Mouse (Mus musculus) retina, postnatal 1 day (tissue): Measurements from ENCODE around the gene Tmem109.

ENCODE experiments used
- DNase-seq: peaks from one replicate; pipeline ENCODE4 v3.0.0-alpha.2; 2012

Gene Tmem109

DNA sequence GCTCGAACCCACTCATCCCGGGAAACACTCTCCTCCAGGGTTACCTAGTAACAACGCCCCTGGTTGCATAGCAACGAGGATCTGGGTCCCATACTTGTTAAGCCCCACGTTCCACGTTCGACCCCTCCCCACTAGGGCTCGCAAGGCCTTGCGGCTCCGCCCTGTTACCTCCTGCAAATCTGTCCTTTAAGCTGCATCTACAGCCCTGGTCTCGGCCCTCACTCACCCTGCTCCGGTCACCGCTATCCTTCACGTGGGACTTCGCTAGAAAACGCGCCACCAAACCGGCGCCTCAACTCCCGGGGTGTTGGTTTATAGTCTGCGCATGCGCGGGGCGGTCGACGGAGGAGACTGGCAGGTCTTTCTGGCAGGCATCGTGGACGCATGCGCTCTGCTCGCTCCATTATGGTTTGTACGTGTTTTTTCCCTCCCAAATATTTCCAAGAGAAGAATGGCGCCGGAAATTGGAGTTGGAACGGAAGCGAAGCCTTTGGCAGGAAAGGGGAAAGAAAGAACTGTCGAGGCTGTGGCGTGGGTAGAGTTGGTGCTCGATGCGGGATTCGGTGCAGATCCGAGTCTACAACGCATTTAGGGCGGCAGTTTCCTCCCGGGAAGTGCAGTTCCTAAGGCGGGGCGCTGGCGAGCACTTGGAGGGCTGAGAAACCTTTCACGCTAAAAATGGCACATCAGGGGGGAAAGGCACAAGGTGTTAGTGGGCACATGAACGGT lies at the start of gene Tmem109:
TSS of gene Tmem109 (minus strand) at position 576 of the 729 bp plus-strand sequence.
- DNase-seq, result peak; percentile 98

DNA sequence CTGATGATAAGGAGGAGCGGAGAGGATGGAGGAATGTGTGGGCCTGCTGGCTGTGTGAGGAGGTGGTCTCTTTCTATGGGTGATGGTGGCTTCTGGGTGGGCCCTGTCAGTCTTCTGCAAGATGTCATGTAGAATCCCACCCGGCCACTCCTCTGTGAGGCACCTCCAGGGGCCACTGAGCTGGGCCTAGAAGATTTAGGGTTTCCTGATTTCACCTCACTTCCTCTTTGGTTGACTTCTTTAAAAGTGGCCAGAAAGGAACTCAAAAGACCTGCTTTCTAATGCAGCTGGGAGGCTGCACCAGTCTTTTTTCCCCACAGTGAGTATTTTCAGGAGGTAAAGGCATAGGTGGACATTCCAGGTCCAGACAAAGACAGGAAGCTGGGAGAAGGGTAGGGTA lies 48.8 kb upstream of the Tmem109 start:
- DNase-seq, result no peak

DNA sequence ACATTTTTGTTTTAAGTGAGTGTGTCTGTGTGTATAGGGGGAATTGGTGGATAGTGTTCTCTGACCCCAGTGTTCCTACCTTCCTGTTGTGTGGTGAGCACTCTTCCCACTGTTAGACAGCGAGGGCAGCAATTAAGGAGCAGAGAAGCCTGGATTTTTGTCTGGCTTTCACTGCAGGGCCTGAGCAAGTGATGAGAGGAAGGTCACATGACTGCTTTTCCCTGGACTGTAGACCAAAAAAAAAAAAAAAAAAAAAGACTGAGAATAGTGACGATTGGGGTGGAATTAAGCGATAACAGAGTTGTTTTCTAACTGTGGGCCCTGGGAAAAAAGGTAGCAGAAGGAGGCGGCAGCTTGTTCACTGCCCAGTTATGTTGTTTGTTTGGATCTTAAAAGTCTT lies 44.9 kb upstream of the Tmem109 start:
- DNase-seq, result peak; percentile 57

DNA sequence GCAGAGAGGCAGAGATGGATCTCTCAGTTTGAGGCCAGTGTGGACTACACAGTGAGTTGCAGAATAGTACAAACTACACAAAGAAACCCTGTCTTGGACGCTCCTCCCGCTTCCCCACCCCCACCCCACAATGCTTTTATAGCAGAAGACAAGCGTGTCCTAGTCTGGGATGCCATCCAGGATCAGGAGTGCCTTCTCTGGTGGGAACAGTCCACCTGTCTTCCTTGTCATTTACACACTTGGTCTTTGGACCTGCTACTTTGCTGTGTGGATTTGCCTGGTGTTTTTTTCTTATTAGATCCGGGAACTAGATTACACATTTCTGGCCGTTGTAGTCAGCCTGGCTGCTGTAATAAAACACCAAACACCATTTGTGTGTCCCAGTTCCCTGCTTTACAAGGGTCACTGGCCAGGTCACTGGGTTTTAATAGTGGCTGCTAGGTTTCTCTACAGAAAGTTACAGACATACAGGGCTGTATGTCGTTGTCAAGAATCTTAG lies 44.4 kb upstream of the Tmem109 start:
- DNase-seq, result peak; percentile 69

DNA sequence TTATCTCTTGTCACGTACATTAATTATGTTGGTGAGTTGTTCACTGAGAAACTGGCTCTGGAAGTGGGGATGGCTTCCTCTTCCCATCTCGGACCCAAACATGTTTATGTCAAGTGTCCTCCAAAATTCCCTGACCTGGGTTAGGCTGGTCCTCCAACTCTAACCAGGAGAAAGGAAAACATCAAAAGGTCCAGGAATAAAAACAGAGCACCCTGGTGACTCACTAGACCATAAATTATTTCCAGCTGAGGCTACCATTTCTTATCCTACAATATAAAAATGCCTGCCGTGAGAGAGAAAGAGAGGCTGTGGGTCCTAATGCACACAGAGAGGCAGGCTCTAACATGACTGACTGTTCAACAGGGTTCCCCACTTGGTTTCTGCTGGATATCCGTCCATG lies 42.4 kb upstream of the Tmem109 start:
- DNase-seq, result no peak

DNA sequence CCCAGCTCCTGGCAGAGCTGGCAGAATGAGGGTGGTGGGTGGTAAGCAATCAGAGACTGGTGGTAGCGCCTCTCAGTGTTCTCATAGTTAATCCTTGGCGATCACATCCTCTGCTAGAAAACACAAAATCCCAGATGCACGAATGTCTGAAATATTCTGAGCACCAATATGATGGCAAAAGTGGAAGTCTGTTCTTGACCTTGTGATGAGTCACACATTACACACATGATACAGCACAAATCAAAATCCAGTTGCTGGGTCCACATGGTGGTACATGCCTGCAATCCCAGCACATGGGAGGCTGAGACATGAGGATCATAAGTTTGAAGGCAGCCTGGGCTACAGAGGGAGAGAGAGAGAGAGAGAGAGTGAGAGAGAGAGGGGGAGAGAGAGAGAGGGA lies 39.3 kb upstream of the Tmem109 start:
- DNase-seq, result no peak

DNA sequence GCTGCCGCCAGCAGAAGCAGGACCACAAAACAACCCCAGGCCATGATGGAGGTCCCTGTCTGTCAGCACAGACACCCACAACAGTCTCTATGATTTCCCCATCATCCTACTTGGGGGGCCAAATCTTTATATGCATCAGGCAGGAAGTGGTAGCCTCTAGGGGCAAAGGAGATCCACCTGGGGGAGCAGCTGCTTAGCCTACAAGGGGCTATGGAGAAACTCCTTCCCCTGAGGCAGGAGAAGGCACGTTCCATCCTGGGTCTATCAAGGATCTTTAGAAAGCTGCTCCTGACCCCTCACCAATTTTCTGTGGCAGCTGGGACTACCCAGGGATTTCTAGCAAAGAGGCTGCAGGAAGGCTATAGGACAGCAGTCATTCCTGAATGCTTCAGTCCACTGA lies 38.7 kb upstream of the Tmem109 start, which contains the start of gene Zp1:
TSS of gene Zp1 (minus strand) at position 101 of the 400 bp plus-strand sequence.
- no peak for DNase-seq

DNA sequence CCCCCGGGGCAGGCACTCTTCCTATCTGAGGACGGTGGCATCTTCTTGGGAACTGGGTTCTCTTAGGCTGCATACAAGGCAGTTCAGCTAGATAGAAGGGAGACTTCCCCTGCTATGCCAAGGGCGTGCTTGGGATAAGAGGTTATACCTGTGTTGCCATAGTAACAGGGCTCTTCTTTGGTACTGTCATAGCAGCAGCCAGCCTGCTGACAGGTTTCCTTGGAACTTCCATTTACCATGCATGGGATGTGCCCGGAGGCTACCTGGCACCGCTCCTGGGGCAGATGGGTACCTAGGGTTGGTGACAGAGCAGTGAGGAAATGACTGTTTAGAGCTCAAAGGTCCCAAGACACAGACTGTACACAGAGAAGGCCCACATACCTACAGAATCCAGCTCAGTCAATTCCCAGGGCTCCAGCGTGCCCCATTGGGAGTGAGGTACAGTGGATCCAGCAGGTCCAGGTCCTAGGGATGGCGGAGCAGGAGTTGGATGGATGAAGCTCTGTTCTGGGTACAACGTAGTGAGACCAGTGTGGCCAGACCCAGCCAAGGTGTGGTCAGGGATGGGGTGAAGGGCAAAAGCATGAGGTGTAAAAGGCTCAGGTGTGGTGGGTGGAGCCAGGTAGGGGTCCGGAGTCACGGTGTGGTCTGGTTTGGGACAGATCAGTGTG lies 36.7 kb upstream of the Tmem109 start:
- DNase-seq, result no peak

DNA sequence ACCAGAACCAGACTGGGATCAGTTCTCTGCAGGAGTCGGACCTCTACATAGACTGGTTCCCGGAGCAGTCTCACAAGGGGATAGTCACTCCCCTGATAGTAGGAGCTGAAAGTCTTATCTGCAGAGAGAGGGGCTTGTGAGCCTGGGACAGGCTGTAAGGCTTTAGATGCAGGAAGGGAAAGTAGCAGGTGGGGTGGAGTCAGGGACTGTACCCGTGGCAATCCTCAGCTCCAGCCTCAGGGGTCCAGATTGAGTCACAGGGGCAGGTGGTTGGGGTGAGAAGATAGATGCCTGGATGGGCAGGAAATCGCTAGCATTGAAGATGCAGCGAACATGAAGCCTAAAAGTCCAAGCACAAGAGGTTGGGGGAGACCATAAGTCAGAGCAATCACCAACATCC lies 34.7 kb upstream of the Tmem109 start:
- DNase-seq, result no peak

DNA sequence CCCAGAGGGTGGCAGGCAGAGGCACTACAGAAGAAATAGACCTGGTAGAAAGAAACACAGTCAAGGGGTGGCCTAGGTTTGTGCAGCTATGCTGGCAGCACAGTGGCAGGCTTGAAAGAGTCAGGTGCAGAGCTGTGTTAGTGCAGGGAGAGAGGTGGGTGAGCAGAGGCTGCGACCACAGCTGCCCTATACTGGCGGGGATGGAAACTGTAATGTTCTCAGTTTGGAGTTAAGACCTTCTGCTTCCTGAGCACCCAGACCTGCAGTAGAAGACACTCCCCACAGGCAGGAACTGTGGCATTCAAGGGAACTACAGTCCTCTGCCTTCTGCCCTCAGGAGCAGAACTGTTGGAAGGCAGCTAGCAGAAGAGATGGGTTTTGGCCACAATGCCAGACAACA lies 33.1 kb upstream of the Tmem109 start:
- no peak for DNase-seq

DNA sequence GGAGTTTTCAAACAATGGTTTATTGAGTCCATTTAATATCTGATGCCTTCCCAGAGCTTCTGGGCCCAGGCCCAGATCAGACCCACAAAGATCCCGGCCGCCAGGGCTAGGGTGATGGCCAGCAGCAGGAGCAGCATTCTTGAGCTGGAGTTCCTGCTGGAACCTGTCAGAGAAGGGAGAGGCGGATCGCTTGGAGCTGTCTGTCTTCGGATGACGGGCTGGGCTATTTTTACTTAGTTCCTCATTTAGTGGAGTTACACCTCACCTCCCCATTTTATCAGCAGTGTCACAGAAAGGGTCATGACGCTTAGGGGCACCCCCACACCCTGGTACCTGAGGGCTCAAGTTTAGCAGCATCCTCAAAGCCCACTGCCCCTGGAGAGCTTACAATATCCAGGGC lies 32.5 kb upstream of the Tmem109 start:
- DNase-seq, result no peak

DNA sequence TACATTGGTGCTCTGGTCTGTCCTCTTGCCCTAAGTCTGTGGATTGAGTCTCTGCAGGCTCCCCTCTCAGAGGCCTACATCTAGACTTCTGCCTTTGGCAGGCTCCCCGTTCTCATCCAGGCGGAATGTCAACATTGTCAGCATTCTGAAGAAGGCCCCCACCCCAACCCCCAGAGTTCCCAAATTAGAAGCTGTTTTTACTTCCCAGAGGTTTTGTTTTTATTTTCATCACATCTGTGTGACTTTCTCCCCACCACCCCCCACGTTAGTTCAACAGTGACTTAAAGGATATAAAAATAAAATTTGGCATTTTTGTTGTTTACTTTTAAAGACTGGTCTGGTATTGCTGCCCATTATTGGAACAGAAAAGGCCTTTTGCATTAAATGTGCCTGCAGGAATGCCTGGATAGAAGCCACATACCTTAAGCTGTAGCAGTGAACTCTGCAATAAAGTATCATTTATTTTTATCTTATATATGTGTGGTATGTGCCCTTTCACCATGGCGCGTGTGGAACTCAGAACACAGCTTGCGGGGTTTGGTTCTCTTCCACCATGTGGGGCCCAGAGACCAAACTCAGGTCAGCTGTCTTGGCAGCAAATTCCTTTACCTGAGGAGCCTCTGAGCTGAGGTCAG lies 27.4 kb upstream of the Tmem109 start:
- no peak for DNase-seq

DNA sequence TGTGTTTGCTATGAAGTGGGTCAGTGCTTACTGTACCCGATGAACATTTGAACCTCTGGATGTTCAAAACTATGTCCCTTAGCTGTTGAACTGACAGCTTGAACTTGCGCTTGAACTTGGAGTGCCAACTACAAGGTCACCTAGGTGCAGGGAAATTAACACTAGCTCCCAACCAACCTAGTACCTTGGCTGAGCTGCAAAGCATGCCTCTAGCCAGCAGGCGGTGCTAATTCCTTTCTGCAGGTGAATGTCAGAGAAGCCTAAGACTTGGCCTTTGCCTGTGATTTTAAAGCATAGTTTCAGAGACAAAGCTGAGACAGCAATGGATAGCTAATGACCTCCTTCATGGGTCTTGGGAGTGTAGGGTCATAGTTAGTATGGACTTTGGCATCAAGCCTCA lies 26.1 kb upstream of the Tmem109 start:
- peak; percentile 60 for DNase-seq

DNA sequence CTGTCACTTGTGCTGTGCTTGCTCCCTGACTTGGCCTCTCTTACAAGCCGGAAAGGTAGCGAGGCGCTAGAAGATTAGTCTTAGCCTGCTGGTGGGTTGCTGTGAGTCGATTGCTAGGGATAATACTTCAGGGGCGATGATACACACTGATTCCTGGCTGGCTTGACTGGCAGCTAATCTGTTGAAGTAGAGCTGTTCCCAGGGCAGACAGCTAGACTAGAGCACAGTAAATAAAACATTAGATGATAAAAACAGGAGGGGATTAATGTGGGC lies 23.9 kb upstream of the Tmem109 start:
- DNase-seq, result peak; percentile 84

DNA sequence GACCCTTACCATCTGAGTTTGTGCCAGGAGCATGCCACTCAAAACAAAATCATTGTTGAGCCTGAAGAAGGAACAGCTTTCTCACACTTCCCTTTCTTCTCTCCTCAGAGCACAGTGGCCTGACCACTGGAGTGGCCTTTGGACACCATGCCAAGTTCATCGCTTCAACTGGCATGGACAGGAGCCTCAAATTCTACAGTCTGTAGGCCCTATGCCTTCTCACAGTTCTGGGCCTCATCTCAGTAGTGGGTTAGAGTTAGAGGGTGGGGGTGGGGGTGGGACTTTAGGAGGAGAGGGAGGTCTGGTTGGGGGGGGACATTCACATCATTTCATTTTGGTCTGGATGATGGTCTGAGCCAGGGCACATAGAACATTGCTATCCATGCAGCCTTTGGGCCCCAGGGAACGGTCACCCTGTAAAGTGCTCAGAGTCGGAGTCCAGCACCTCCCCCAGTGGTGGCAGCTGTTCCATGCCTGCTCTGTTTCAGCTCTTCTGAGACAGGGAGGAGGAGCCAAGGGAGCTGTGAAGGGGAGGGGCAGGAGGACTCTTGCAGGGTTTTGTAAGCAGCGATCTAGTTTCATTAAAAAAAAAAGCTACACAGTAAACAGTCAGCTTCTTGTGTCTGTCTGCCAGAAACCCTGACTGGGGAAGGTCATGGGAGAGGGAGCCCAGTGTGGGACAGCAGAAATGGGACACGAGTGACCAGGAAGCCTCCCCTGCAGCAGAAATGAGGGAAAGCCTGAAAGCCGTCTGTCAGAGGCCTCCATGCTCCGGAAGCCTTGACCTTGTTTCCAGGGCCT lies 23.3 kb upstream of the Tmem109 start:
- DNase-seq, result peak; percentile 80

DNA sequence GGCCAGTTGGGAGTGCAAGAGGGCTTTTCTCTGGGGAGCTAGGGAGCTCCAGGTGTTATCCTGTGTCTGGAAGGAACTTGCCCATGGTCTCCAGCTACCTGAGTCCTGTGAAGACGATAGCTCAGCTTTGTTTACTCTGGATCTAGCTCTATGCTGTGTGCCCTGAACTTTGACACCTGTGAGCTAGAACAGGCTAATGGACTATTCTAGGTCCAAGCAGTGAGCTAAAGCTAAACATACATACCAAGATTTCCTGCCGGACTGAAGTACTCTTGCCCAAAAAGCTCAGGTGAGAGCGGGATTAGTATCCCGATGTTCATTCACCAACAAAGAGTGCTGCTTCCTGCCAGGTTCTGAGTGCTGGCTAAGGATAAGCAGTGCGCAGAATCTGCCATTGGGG lies 22.7 kb upstream of the Tmem109 start:
- no peak for DNase-seq

DNA sequence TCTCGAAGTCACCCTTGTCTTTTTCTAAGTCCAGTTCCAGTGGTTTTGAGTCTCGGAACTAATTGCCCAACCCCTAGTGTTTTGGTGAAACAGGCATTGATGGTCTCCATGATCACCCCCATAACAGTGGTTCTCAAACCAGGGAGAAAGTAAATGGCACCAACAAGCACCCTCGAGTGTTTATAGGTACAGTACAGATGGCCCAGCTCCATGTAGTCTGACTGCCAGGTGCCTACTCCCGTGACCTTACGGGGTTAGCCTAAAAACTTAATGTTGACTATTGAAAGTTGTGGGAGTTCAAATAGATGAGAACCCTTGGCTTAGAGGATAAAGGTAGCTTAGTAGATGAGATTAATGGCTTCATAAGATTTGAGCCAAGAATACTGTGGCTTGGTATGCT lies 19.2 kb upstream of the Tmem109 start:
- no peak for DNase-seq

DNA sequence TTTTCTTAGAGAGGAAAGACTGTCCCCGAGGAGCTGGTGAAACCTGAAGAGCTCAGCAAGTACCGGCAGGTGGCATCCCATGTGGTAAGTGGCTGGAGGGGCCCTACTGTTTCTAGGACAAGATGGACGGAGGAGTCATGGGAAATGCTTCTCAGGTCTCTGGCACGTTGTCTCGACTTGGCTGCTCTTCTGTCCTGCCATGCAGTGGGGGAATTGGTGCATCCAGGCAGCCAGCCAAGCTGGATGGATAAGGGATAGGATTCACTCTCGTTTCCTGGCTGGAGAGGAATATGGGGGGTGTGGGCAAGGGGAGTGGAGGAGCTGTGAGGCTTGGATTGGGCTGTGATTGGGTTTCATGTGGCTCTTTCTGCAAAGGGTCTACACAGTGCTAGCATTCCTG lies 18.5 kb upstream of the Tmem109 start:
- no peak for DNase-seq

DNA sequence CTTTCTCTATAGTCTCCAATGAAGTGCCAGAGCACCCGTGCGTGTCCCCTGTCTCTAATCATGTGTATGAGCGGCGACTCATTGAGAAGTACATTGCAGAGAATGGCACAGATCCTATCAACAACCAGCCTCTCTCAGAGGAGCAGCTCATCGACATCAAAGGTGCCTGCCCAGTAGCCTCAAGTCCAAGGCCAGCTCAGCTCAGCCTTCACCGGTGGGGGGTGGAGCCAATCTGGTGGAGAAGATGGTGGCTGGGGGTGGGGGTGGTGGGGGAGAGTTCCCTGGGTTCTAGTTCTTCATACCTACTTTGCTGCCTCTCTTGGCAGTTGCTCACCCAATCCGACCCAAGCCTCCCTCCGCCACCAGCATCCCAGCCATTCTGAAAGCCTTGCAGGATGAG lies 15.7 kb upstream of the Tmem109 start:
- DNase-seq, result no peak

DNA sequence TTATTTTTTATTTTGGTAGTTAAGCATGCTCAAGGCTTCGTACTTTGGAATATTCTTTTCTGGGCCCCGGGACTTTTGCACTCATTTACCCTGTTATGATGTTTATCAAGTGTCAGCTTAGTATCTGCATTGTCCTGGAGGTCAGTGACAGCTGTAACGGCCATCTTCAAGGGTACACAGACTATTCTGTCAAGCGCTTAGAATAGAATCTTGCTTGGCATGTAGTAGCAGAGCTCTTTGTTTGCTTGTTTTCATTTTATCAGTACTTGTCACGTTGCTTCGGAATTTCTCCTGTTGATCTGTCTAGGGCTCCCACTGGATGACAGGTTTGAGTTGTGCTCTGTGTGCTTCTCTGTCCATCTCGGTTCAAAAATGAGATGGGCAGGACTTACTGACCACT lies 15.0 kb upstream of the Tmem109 start:
- DNase-seq, result no peak

DNA sequence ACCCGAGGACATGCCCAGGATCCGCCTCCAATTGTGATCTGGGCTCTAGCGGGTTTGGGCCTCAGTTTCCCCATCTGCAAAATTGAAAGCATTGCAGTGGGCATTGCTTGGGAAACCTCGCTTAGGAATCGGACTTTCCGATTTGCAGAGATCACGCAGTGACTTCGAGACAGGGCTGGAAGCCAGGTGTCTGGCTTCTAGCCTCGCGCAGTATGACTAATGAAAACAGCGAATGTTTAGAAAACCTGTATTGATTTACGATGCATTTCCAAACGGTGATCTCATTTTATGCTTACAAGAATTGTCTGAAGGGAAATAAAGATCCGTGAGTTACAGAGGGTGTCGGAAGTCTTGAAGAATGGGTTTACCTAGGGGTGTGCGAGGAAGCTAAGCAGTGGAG lies 13.9 kb upstream of the Tmem109 start:
- no peak for DNase-seq

DNA sequence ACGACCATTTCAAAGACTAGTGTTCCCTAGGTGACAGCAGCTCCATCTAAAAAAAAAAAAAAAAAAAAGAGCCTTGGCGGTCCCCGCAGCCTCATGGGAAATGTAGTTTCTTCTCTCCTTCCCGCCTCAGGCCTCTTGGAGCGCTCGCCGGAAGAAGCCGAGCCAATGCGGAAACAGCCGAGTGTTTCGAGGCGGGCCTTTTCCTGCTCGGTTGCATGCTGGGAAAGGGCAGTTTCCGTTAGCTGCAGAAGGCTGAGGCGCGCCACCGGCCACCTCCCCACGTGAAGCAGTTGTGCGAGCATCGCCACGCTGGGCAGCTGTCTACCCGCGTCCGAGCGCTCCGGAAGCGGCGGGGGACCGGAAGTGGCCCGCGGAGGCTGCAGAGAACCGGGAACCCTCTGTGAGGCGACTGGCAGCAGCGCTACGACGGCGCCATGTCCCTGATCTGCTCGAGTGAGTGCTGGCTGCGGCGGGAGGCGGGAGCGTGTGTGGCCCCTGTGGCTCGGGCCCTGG lies 13.3 kb upstream of the Tmem109 start, which contains the start of gene Prpf19:
TSS of gene Prpf19 (plus strand) at position 216 of the 513 bp plus-strand sequence.
- DNase-seq, result peak; percentile 99

DNA sequence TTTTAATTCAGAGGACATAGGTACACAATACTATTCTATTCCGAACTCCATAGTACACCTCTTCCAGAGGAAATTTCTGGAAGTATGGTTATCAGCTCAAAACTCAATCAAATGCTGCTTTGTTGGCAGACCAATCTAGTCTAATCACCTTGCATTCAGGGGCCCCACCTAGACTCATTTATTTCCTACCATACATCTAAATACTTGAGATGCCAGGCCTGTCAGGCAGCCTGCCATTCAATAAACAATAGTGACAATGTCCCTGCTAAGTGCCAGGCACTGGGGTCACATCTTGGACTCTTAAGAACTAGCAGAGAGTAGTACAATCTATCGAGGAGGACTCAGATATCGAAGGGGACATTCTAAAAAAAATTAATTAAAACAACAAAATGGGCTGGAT lies 10.4 kb upstream of the Tmem109 start:
- DNase-seq, result no peak
